Mouse (Mus musculus): ENCODE measurements around the gene Akap2. TPM values are rescaled to one million over a fixed set of nuclear protein-coding genes. Genes with fewer than 3 reads are reported as not detected.

Akap2 gene
- total RNA-seq, 2 experiments from 2014 or later: 53.8 to 60.0 TPM

GRCm38 (mm10) chr4:57788709-57789108, 71.3 kb downstream of the Akap2 start:
- no peak for DNase-seq (ENCODE audit: low spot score in 2 of 2)

DNA sequence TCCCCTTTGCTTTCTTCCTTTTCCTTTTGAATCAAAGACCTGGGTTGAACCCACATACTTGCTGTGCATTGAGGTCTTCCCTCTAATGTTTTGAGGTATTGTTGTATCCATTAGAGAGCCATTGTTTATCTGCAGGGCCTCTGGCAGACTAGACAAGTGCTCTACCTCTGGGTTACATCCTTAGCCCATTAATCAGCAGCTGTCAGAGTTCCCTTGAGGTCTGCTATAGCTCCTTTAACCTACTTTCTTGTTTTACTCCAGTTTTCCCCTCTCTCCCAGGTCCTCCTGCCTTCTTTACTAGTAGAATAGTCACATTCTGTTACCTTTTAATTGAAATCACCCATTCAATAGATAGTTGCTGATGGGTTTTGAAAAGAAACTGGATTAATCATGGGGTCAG, 71.7 kb downstream of the Akap2 start:
- no peak for DNase-seq (ENCODE audit: low spot score in 2 of 2)

DNA sequence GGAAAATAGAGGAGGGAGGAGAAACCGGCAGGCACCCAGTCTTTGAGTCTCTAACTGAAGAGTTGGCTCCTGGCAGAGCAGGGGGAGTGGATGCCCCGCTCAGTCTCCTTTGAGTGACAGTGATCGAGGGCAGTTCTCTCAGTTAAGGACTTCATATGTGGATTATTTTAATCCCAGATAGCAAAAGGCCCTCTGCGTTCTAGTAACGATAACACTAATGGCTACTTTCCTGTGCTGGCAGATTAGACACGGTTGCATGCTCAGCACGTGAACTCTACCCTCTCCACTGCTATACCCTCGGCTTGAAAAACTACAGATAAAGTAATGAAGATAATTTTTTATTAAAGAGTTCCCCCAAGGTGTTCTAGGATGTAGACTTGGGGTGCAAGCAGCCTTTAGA, 76.5 kb downstream of the Akap2 start:
- DNase-seq (ENCODE audit: low spot score in 2 of 2): no peak

- no peak for DNase-seq (ENCODE audit: low spot score in 2 of 2)
Observed at GRCm38 (mm10) chr4:57794547-57794946, 77.1 kb downstream of the Akap2 start.

- DNase-seq (ENCODE audit: low spot score in 2 of 2): no peak
Observed at GRCm38 (mm10) chr4:57797548-57798285, 80.3 kb downstream of the Akap2 start.

DNA sequence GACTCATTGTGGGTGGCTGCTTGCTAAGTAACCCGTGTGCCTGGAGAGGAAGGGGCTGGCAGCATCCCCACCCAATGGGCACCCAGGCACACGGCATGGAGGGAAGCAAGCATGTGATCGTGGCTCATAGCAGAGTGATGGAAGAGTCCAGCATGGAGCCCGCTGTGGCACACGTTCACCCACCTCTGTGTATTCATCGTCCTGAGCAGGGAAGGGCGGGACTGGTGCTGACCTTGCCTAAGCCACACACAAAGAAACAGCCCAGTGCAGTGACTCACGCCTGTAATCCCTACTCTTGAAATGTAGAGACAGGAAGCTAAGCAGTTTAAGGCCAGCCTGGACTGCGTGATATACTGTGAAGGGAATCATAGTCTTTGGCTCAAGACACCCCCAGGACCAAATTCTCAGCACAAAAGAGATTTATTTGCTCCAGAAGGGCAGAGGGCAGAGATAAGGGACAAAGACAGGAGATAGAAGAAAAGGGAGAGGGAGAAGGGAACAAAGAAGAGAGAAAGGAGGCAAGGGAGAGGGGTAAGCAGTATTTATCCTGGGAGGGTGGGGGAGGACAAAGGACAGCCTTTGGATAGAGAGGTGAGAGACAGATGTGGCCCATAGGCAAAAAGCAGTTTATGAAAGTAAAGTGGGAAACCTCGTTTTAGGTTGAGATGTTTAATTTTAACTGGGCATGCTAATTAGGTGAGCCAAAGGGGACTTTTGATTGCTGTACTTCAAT, 81.0 kb downstream of the Akap2 start:
- no peak for DNase-seq (ENCODE audit: low spot score in 2 of 2)

- DNase-seq (ENCODE audit: low spot score in 2 of 2): no peak
Observed at GRCm38 (mm10) chr4:57799297-57799696, 81.8 kb downstream of the Akap2 start.

DNA sequence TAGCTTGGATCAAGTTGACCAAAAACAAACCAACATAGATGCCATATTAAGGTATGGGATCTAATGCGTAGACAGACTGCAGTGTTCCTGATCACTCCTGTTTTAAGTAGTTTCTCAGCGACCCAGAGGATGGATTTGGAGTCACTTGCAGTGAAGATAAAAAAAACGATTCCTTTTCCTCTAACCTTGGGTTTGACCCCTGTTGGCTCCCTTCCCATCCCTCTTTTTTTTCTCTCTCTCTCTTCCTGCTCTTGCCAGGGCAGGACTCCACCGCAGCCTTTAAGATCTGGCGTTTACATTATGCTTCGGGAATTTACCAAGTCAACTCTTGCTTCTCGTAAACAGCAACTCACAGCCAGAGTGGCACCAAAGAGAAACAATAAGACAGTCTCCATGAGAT, 83.8 kb downstream of the Akap2 start:
- DNase-seq (ENCODE audit: low spot score in 2 of 2): no peak

GRCm38 (mm10) chr4:57801986-57802385, 84.5 kb downstream of the Akap2 start:
- no peak for DNase-seq (ENCODE audit: low spot score in 2 of 2)

DNA sequence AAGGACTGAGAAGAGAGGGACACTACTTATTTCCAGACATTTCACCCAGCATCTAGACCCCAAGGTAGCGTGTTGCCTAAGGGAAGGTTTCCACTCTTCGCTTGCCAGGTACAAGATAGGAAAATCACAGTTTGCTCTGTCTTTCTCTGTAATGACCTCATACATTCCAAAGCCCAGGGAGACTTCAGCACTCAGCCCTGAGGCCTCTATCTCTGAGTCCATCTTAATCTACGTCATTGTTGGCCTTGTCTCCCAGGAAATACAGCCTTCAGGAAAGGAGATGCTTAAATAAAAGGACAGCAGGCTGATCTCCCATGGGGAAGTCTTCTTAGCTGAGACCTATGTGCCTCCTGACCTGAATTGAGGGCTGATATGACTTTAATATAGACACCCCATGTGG, 85.0 kb downstream of the Akap2 start:
- no peak for DNase-seq (ENCODE audit: low spot score in 2 of 2)

GRCm38 (mm10) chr4:57804902-57805301, 87.4 kb downstream of the Akap2 start:
- DNase-seq (ENCODE audit: low spot score in 2 of 2): no peak

DNA sequence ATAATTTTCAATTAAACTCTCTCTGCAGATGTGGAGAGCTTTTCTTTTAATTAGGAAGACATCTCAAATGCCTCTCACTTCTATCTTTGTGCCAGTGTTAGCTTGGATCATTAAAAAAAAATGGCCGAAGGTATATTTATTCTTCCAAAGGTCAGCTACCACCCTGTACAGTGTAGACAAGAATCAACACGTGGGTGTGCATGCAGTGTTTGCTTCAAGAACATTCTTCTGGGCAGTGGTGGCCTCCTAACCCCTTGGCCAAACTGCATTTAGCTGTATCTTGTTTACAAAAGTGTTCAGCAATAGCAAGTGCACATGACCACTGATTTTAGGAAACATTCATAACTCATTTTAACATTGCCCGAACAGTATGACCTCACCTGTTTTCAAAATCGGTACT, 92.0 kb downstream of the Akap2 start:
- DNase-seq (ENCODE audit: low spot score in 2 of 2): no peak

DNA sequence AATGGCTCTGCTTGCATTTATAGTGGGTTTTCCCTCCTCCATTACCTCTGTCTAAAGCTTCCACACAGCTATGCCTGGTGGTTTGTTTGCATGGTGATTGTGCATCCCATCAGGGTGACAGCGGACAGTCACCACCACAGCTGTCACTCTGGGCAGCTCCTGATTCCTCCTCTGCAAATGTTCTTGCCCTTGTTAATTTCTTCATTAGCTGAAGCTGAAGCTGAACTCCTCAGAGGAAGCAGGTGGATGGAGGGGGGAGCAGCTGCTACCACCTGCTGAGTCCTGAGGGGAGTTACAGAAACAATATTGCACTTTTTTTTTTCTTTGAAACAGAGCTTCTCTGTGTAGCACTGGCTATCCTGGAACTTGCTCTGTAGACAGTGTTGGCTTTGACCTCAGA, 94.6 kb downstream of the Akap2 start:
- DNase-seq (ENCODE audit: low spot score in 2 of 2): no peak

GRCm38 (mm10) chr4:57812916-57813575, 95.6 kb downstream of the Akap2 start:
- no peak for DNase-seq (ENCODE audit: low spot score in 2 of 2)

GRCm38 (mm10) chr4:57813576-57813945, 96.1 kb downstream of the Akap2 start:
- no peak for DNase-seq (ENCODE audit: low spot score in 2 of 2)

DNA sequence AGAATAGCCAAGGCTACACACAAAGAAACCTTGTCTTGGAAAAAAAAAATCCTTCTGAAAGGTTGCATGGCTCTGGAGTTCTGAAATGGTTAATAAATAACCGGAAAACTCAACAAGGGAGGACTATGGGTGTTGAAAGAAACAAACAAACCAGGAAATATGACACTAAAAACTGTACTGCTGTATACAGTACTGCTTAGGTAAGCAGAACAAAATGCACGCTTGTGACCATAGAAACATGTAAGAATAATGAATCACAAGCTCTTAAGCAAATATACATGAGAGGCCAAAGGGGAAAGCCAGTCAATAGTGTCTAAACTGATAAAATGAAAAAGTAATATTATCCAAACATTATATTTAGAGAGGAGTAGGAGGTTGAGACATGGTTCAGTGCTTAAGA, 97.9 kb downstream of the Akap2 start:
- DNase-seq (ENCODE audit: low spot score in 2 of 2): no peak

DNA sequence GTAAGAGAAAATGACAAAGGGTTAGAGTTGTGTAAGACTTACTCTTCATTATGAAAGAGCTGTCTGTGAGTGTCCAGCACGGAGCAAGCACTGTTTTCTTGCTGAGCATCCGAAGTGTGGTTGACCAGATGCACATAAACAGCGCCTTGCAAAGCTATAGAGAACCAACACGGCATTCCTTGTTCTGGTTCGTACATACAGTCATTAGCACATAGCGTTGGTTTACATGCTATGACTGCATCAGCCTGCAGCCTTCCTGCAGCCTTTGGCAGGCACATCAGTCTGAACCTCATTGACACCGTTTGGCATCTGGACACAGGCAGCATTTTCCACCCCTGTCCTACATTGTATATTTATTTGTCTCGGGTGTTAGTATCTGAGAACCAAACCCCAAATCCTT, 98.7 kb downstream of the Akap2 start:
- DNase-seq (ENCODE audit: low spot score in 2 of 2): no peak

GRCm38 (mm10) chr4:57820839-57821374, 103.5 kb downstream of the Akap2 start:
- no peak for DNase-seq (ENCODE audit: low spot score in 2 of 2)

DNA sequence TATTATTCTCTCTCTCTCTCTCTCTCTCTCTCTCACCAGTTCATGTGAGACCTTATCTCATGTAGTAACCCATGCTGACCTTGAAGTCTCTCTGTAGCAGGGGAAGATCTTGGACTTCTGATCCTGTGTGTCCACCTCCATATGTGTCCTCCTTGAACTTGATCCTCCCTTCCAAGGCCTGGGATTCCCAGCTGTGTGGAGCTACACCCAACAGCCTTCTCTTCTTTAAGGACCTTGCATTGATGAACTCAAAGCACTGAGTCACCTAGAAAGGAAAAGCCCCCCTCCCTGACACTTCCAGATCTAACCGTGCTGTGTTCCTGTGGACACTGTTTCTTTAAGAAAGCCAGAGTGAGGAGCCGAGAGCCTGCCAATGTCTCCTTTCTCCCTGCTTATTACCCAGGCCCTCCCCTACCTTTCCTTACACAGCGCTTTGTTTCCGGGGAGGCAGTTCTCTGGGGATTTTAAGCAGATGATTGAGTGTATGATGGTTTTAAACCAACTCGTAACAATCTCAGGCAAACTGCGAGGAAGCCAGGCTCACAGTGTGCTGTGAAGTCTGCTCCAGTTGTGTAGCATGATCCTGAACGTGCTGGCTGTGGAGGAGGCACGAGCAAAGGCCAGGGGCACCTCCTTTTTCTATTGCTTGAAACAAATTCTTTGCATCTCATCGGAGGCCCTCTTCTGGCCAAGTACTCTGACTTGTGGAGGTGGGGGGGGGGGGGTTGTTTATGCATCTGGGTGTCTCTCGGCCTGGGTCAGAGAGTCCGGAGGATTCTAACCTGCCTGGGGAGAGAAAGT, 104.3 kb downstream of the Akap2 start:
- no peak for DNase-seq (ENCODE audit: low spot score in 2 of 2)

- DNase-seq (ENCODE audit: low spot score in 2 of 2): no peak
Observed at GRCm38 (mm10) chr4:57822641-57823040, 105.2 kb downstream of the Akap2 start.

DNA sequence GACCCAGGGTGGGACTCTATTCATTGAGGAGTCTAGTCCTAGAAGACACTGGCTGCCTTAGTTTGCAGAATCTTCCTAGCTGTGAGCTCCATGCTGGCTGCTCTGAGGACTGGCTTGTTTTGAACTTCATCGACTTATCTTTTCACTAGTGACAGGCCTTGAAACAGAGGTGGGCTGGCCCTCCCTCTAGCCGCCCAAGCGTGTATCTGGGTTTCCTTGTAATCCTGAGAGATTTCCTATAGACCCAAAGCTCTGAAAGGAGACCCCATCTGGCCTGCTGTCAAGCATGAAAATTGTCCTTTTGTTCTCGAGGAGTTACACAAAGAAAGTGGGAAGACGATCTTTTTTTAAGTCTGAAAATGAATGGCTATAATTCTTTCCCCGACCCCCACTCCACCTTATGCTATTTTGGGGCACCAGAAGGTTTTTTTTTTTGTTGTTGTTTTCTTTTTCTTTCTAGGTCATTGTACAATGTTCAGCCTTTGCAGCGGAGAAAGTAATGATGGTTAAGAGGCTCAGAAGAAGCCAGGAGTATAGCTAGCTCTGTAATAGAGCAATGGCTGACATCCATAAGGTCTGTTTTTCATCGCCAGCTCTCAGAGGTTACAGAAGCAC, 107.3 kb downstream of the Akap2 start:
- DNase-seq (ENCODE audit: low spot score in 2 of 2): no peak

Measured in gastrocnemius, postnatal 4 days (tissue).